Mouse (Mus musculus) G1E (cell line): ENCODE data around the gene Gpr182. TPM values are rescaled to one million over a fixed set of nuclear protein-coding genes. Genes with fewer than 3 reads are reported as not detected.

Source experiments
- ATAC-seq: 2 replicates; pipeline ENCODE4 v1.8.0; 2016; ENCODE audit warnings: mild to moderate bottlenecking; ENCODE audit not compliant: insufficient number of reproducible peaks, poor library complexity, low FRiP score, severe bottlenecking; ENCODE audit errors: extremely low read depth
- DNase-seq: peaks from one replicate; pipeline ENCODE4 v3.0.0; 2012; ENCODE audit warnings: low spot score
- H3K27me3 ChIP-seq: 2 replicates; pipeline ENCODE4 v1.6.1; 2012; ENCODE audit warnings: mild to moderate bottlenecking, low read length, inconsistent platforms; ENCODE audit not compliant: insufficient read depth
- H3K36me3 ChIP-seq: replicated peaks from 2 replicates; pipeline ENCODE3; 2012; ENCODE audit warnings: mild to moderate bottlenecking, inconsistent platforms
- H3K4me1 ChIP-seq: 2 replicates; pipeline ENCODE4 v1.6.1; 2012; ENCODE audit warnings: low read depth, low read length, inconsistent platforms, mixed read lengths; ENCODE audit not compliant: insufficient read depth
- H3K4me3 ChIP-seq: 2 replicates; pipeline ENCODE4 v1.5.1; 2012; ENCODE audit warnings: low read depth, mild to moderate bottlenecking, inconsistent platforms, low read length, moderate library complexity, mixed read lengths
- H3K9me3 ChIP-seq: replicated peaks from 2 replicates; pipeline ENCODE4 v1.6.1; 2012; ENCODE audit warnings: inconsistent platforms
- CTCF ChIP-seq: IDR thresholded peaks from 2 replicates; pipeline ENCODE4 v1.5.1; 2012; ENCODE audit warnings: low read depth, low read length, inconsistent platforms, mixed read lengths
- GATA1 ChIP-seq: IDR thresholded peaks from 2 replicates; pipeline ENCODE4 v1.6.1; 2012; ENCODE audit warnings: borderline replicate concordance, low read length, inconsistent platforms, mixed read lengths
- GATA2 ChIP-seq: IDR thresholded peaks from 2 replicates; pipeline ENCODE4 v1.6.1; 2012; ENCODE audit warnings: low read depth, low read length, inconsistent platforms, borderline replicate concordance
- POLR2AphosphoS5 ChIP-seq: IDR thresholded peaks from 2 replicates; pipeline ENCODE4 v1.6.1; 2012; ENCODE audit warnings: low read depth, low read length, inconsistent platforms; ENCODE audit not compliant: insufficient replicate concordance
- TAL1 ChIP-seq: conservative IDR thresholded peaks from 2 replicates; pipeline ENCODE4 v1.6.1; 2012; ENCODE audit warnings: low read depth, low read length, inconsistent platforms, mixed read lengths
- polyA plus RNA-seq: library from polyadenylated mRNA; stranded (reverse); fragments of >175 nt; gene quantifications from 2 replicates; pipeline ENCODE4 v1.2.3, GENCODE M21; 2012
- total RNA-seq, 2 experiments: library from RNA; stranded (forward) in 1 of 2; stranded (reverse) in 1 of 2; fragments of 200-1000 nt in 1 of 2; fragments of >200 nt in 1 of 2; fragmentation: Nextera tagmentation in 1 of 2; gene quantifications; 2 replicates each; pipeline ENCODE4 v1.2.3; 2014 to 2017

Gpr182 gene
- total and polyA plus RNA-seq, 3 experiments, result not detected

GRCm38 (mm10) chr10:127705783-127706182, 45.7 kb downstream of the Gpr182 start:
- no peak for DNase-seq
- H3K36me3 ChIP-seq, result no peaks in the 10 kb centered on the region
- peaks cover 38% of the 10 kb centered on the region for H3K4me1 ChIP-seq
- peak; percentile 34; the same call in 1 of the 2 replicates for ATAC-seq
- no peaks in the 10 kb centered on the region for H3K9me3 ChIP-seq
- H3K4me3 ChIP-seq, result no peak overlapping the region
- TF ChIP-seq GATA2, result no peak
- TF ChIP-seq TAL1, result peak; percentile 54
- H3K27me3 ChIP-seq, result peaks cover 28% of the 10 kb centered on the region

GRCm38 (mm10) chr10:127704766-127705220, 46.7 kb downstream of the Gpr182 start, which contains the start of gene Myo1a:
Gene Myo1a (plus strand): TSS chr10:127705170.
- Histone ChIP-seq H3K9me3 (no peaks in the 10 kb centered on the region), H3K4me1 (peaks cover 38% of the 10 kb centered on the region), H3K36me3 (peaks cover 8% of the 10 kb centered on the region), H3K4me3 (no peak within 1 kb of the TSS), H3K27me3 (peaks cover 19% of the 10 kb centered on the region)
- TF ChIP-seq CTCF (peak; percentile 21; the same call in 1 of the 2 replicates), GATA1 (no peak)
- ATAC-seq (no peak), DNase-seq (no peak)

GRCm38 (mm10) chr10:127704293-127704692, 47.2 kb downstream of the Gpr182 start:
- H3K4me3 ChIP-seq, result no peak overlapping the region
- H3K27me3 ChIP-seq, result peaks cover 19% of the 10 kb centered on the region
- no peak for TF ChIP-seq TAL1
- TF ChIP-seq GATA2, result no peak
- no peak for TF ChIP-seq POLR2AphosphoS5
- TF ChIP-seq GATA1, result no peak
- no peak for TF ChIP-seq CTCF
- no peaks in the 10 kb centered on the region for H3K9me3 ChIP-seq
- H3K36me3 ChIP-seq, result peaks cover 13% of the 10 kb centered on the region
- DNase-seq, result no peak
- no peak for ATAC-seq
- peaks cover 38% of the 10 kb centered on the region for H3K4me1 ChIP-seq

GRCm38 (mm10) chr10:127703299-127703698, 48.2 kb downstream of the Gpr182 start:
- H3K4me1 ChIP-seq, result peaks cover 38% of the 10 kb centered on the region
- H3K4me3 ChIP-seq, result no peak overlapping the region
- no peaks in the 10 kb centered on the region for H3K9me3 ChIP-seq
- H3K36me3 ChIP-seq, result peaks cover 22% of the 10 kb centered on the region
- peak; percentile 33 for DNase-seq
- H3K27me3 ChIP-seq, result peaks cover 14% of the 10 kb centered on the region
- TF ChIP-seq GATA1, result no peak
- TF ChIP-seq GATA2, result no peak
- no peak for TF ChIP-seq TAL1
- no peak for TF ChIP-seq CTCF
- no peak for TF ChIP-seq POLR2AphosphoS5
- no peak for ATAC-seq

- peaks cover 58% of the 10 kb centered on the region for H3K36me3 ChIP-seq
- H3K4me1 ChIP-seq, result peaks cover 42% of the 10 kb centered on the region
- H3K27me3 ChIP-seq, result no peaks in the 10 kb centered on the region
- no peaks in the 10 kb centered on the region for H3K9me3 ChIP-seq
- no peak for TF ChIP-seq CTCF
- no peak for TF ChIP-seq GATA2
- no peak for TF ChIP-seq GATA1
- TF ChIP-seq POLR2AphosphoS5, result no peak
- TF ChIP-seq TAL1, result no peak
- no peak overlapping the region for H3K4me3 ChIP-seq
- ATAC-seq, result no peak
- DNase-seq, result no peak
Observed at GRCm38 (mm10) chr10:127698966-127699365, 52.6 kb downstream of the Gpr182 start.

Other genes starting within 250 kb of the Gpr182 start
- gene Ndufa4l2, start 236.8 kb downstream of the Gpr182 start, total RNA-seq (2014; fragmentation: Nextera tagmentation), result 976 and 1,076 TPM in 2 replicates
- 238 and 262 TPM in 2 replicates for gene Ndufa4l2, start 236.8 kb downstream of the Gpr182 start, total RNA-seq (2017)
- gene Ndufa4l2, start 236.8 kb downstream of the Gpr182 start, polyA plus RNA-seq, result 1,245 and 1,719 TPM in 2 replicates
- gene Shmt2, start 229.3 kb downstream of the Gpr182 start, total RNA-seq (2014; fragmentation: Nextera tagmentation), result 338 and 343 TPM in 2 replicates
- 238 and 271 TPM in 2 replicates for gene Shmt2, start 229.3 kb downstream of the Gpr182 start, total RNA-seq (2017)
- 622 and 702 TPM in 2 replicates for gene Shmt2, start 229.3 kb downstream of the Gpr182 start, polyA plus RNA-seq
- gene Nxph4, start 217.2 kb downstream of the Gpr182 start, total RNA-seq (2014; fragmentation: Nextera tagmentation), result not detected in 2 replicates
- 0.06 and 0.11 TPM in 2 replicates for gene Nxph4, start 217.2 kb downstream of the Gpr182 start, total RNA-seq (2017)
- gene Nxph4, start 217.2 kb downstream of the Gpr182 start, polyA plus RNA-seq, result 0.22 and 0.40 TPM in 2 replicates
- 0.30 TPM in 1 of 2 replicates, not detected in the other for gene Lrp1, start 130.6 kb downstream of the Gpr182 start, total RNA-seq (2014; fragmentation: Nextera tagmentation)
- gene Lrp1, start 130.6 kb downstream of the Gpr182 start, total RNA-seq (2017), result 0.06 and 0.27 TPM in 2 replicates
- 0.67 and 0.86 TPM in 2 replicates for gene Lrp1, start 130.6 kb downstream of the Gpr182 start, polyA plus RNA-seq
- gene Stat6, start 108.7 kb downstream of the Gpr182 start, total RNA-seq (2014; fragmentation: Nextera tagmentation), result 44.0 and 55.0 TPM in 2 replicates
- gene Stat6, start 108.7 kb downstream of the Gpr182 start, total RNA-seq (2017), result 84.0 and 90.5 TPM in 2 replicates
- 65.5 and 69.5 TPM in 2 replicates for gene Stat6, start 108.7 kb downstream of the Gpr182 start, polyA plus RNA-seq
- 41.9 and 57.6 TPM in 2 replicates for gene Nemp1, start 84.8 kb downstream of the Gpr182 start, total RNA-seq (2014; fragmentation: Nextera tagmentation)
- 36.2 and 40.4 TPM in 2 replicates for gene Nemp1, start 84.8 kb downstream of the Gpr182 start, total RNA-seq (2017)
- gene Nemp1, start 84.8 kb downstream of the Gpr182 start, polyA plus RNA-seq, result 5.5 and 5.6 TPM in 2 replicates
- gene Nab2, start 83.2 kb downstream of the Gpr182 start, total RNA-seq (2014; fragmentation: Nextera tagmentation), result 28.6 and 31.6 TPM in 2 replicates
- gene Nab2, start 83.2 kb downstream of the Gpr182 start, total RNA-seq (2017), result 41.0 and 41.8 TPM in 2 replicates
- 92.3 and 106 TPM in 2 replicates for gene Nab2, start 83.2 kb downstream of the Gpr182 start, polyA plus RNA-seq
- 0.23 and 3.1 TPM in 2 replicates for gene Myo1a, start 46.6 kb downstream of the Gpr182 start, total RNA-seq (2014; fragmentation: Nextera tagmentation)
- 0.16 and 0.23 TPM in 2 replicates for gene Myo1a, start 46.6 kb downstream of the Gpr182 start, total RNA-seq (2017)
- gene Myo1a, start 46.6 kb downstream of the Gpr182 start, polyA plus RNA-seq, result 0.09 TPM in 1 of 2 replicates, not detected in the other
- gene Tac2, start 27.3 kb downstream of the Gpr182 start, total RNA-seq (2014; fragmentation: Nextera tagmentation), result not detected in 2 replicates
- gene Tac2, start 27.3 kb downstream of the Gpr182 start, total RNA-seq (2017), result not detected in 2 replicates
- gene Tac2, start 27.3 kb downstream of the Gpr182 start, polyA plus RNA-seq, result not detected in 2 replicates
- gene Zbtb39, start 12.2 kb downstream of the Gpr182 start, total RNA-seq (2014; fragmentation: Nextera tagmentation), result 16.1 and 17.2 TPM in 2 replicates
- gene Zbtb39, start 12.2 kb downstream of the Gpr182 start, total RNA-seq (2017), result 3.9 and 4.0 TPM in 2 replicates
- 3.0 and 3.6 TPM in 2 replicates for gene Zbtb39, start 12.2 kb downstream of the Gpr182 start, polyA plus RNA-seq
- gene Rdh1, start 8.0 kb upstream of the Gpr182 start, total RNA-seq (2014; fragmentation: Nextera tagmentation), result 0.30 TPM in 1 of 2 replicates, not detected in the other
- gene Rdh1, start 8.0 kb upstream of the Gpr182 start, total RNA-seq (2017), result 0.05 and 0.06 TPM in 2 replicates
- gene Rdh1, start 8.0 kb upstream of the Gpr182 start, polyA plus RNA-seq, result not detected in 2 replicates
- gene Rdh16f1, start 8.1 kb upstream of the Gpr182 start, total RNA-seq (2014; fragmentation: Nextera tagmentation), result not detected in 2 replicates
- gene Rdh16f1, start 8.1 kb upstream of the Gpr182 start, total RNA-seq (2017), result not detected in 2 replicates
- not detected in 2 replicates for gene Rdh16f1, start 8.1 kb upstream of the Gpr182 start, polyA plus RNA-seq
- not detected in 2 replicates for gene Rdh9, start 24.7 kb upstream of the Gpr182 start, total RNA-seq (2014; fragmentation: Nextera tagmentation)
- gene Rdh9, start 24.7 kb upstream of the Gpr182 start, total RNA-seq (2017), result 0.16 and 0.29 TPM in 2 replicates
- not detected in 2 replicates for gene Rdh9, start 24.7 kb upstream of the Gpr182 start, polyA plus RNA-seq
- not detected in 2 replicates for gene Rdh16, start 49.4 kb upstream of the Gpr182 start, total RNA-seq (2014; fragmentation: Nextera tagmentation)
- gene Rdh16, start 49.4 kb upstream of the Gpr182 start, total RNA-seq (2017), result 0.06 and 0.16 TPM in 2 replicates
- not detected in 2 replicates for gene Rdh16, start 49.4 kb upstream of the Gpr182 start, polyA plus RNA-seq
- gene Rdh19, start 98.2 kb upstream of the Gpr182 start, total RNA-seq (2014; fragmentation: Nextera tagmentation), result not detected in 2 replicates
- 0.11 TPM in 1 of 2 replicates, not detected in the other for gene Rdh19, start 98.2 kb upstream of the Gpr182 start, total RNA-seq (2017)
- gene Rdh19, start 98.2 kb upstream of the Gpr182 start, polyA plus RNA-seq, result not detected in 2 replicates
- gene Rdh16f2, start 114.7 kb upstream of the Gpr182 start, total RNA-seq (2014; fragmentation: Nextera tagmentation), result 0.97 TPM in 1 of 2 replicates, not detected in the other
- 0.23 and 0.87 TPM in 2 replicates for gene Rdh16f2, start 114.7 kb upstream of the Gpr182 start, total RNA-seq (2017)
- gene Rdh16f2, start 114.7 kb upstream of the Gpr182 start, polyA plus RNA-seq, result 0.07 TPM in 1 of 2 replicates, not detected in the other
- not detected in 2 replicates for gene Rdh7, start 137.1 kb upstream of the Gpr182 start, total RNA-seq (2014; fragmentation: Nextera tagmentation)
- gene Rdh7, start 137.1 kb upstream of the Gpr182 start, total RNA-seq (2017), result not detected in 2 replicates
- not detected in 2 replicates for gene Rdh7, start 137.1 kb upstream of the Gpr182 start, polyA plus RNA-seq
- not detected in 2 replicates for gene Sdr9c7, start 146.8 kb upstream of the Gpr182 start, total RNA-seq (2014; fragmentation: Nextera tagmentation)
- 0.05 TPM in 1 of 2 replicates, not detected in the other for gene Sdr9c7, start 146.8 kb upstream of the Gpr182 start, total RNA-seq (2017)
- not detected in 2 replicates for gene Sdr9c7, start 146.8 kb upstream of the Gpr182 start, polyA plus RNA-seq